Mouse (Mus musculus): Measurements from ENCODE around the gene Mtfr1l.

Gene Mtfr1l

GRCm38 (mm10) chr4:134557626-134558249 lies 22.6 kb upstream of the Mtfr1l start:
- DNase-seq: no peak

- no peak for DNase-seq
These were observed 20.9 kb upstream of the Mtfr1l start for GRCm38 (mm10) chr4:134555956-134556580.

- DNase-seq: no peak
These were observed 18.4 kb upstream of the Mtfr1l start for GRCm38 (mm10) chr4:134553631-134554030.

GRCm38 (mm10) chr4:134551494-134552316 lies 16.5 kb upstream of the Mtfr1l start, which contains the start of gene Selenon:
Gene Selenon (minus strand): TSS chr4:134552166.
- peak; percentile 81 for DNase-seq

GRCm38 (mm10) chr4:134549899-134550298 lies 14.7 kb upstream of the Mtfr1l start:
- DNase-seq: no peak

- no peak for DNase-seq
These were observed 13.2 kb upstream of the Mtfr1l start for GRCm38 (mm10) chr4:134548169-134548938.

- no peak for DNase-seq
These were observed 11.9 kb upstream of the Mtfr1l start for GRCm38 (mm10) chr4:134546814-134547705.

GRCm38 (mm10) chr4:134543261-134543660 lies 8.1 kb upstream of the Mtfr1l start:
- DNase-seq: peak; percentile 93

- DNase-seq: no peak
These were observed 7.5 kb upstream of the Mtfr1l start for GRCm38 (mm10) chr4:134542726-134543125.

- DNase-seq: no peak
These were observed 3.9 kb upstream of the Mtfr1l start for GRCm38 (mm10) chr4:134538997-134539580.

- DNase-seq: peak; percentile 30
These were observed 582 bp upstream of the Mtfr1l start for GRCm38 (mm10) chr4:134535787-134536151.

GRCm38 (mm10) chr4:134534124-134534886 lies 882 bp downstream of the Mtfr1l start:
- DNase-seq: peak; percentile 85

GRCm38 (mm10) chr4:134533421-134533820 lies 1.8 kb downstream of the Mtfr1l start:
- no peak for DNase-seq

- no peak for DNase-seq
These were observed 2.3 kb downstream of the Mtfr1l start for GRCm38 (mm10) chr4:134532928-134533327.

- DNase-seq: no peak
These were observed 9.0 kb downstream of the Mtfr1l start for GRCm38 (mm10) chr4:134526220-134526619.

- DNase-seq: no peak
These were observed 9.4 kb downstream of the Mtfr1l start for GRCm38 (mm10) chr4:134525806-134526205.

- no peak for DNase-seq
These were observed 11.7 kb downstream of the Mtfr1l start for GRCm38 (mm10) chr4:134523447-134523846.

- DNase-seq: no peak
These were observed 15.9 kb downstream of the Mtfr1l start for GRCm38 (mm10) chr4:134519281-134519680.

- DNase-seq: no peak
These were observed 16.6 kb downstream of the Mtfr1l start for GRCm38 (mm10) chr4:134518541-134518940.

- DNase-seq: no peak
These were observed 17.5 kb downstream of the Mtfr1l start for GRCm38 (mm10) chr4:134517719-134518118.

GRCm38 (mm10) chr4:134516981-134517380 lies 18.2 kb downstream of the Mtfr1l start:
- DNase-seq: peak; percentile 50

All from kidney, postnatal 14 days (tissue).